Mouse (Mus musculus) ES-E14 (cell line): ENCODE measurements at regions not wholly inside any gene's neighbourhood (a gene's known extent, or its start where the extent isn't known, plus 50 kb on each side); places are given as distances from the start of the nearest gene placed in this dataset.

Experiments used
- DNase-seq: peaks from one replicate; pipeline ENCODE4 v3.0.0-alpha.2; 2013; ENCODE audit warnings: low read depth, low spot score
- H3K27ac ChIP-seq: 2 replicates; pipeline ENCODE4 v1.5.1; 2012; ENCODE audit warnings: low read depth, mild to moderate bottlenecking, low read length, moderate library complexity, mixed read lengths; ENCODE audit not compliant: poor library complexity, insufficient read depth, severe bottlenecking
- H3K36me3 ChIP-seq: 2 replicates; pipeline ENCODE4 v1.6.1; 2012; ENCODE audit warnings: mild to moderate bottlenecking, low read length, moderate library complexity, mixed read lengths; ENCODE audit not compliant: control insufficient read depth, poor library complexity, insufficient read depth, severe bottlenecking
- H3K4me1 ChIP-seq, 2 experiments: fragments of 150-350 bp in 1 of 2; sonication (generic) in 1 of 2; 2 replicates each; pipeline ENCODE4 v1.6.1; 2012; ENCODE audit warnings: low read length in 2 of 2, mild to moderate bottlenecking in 1 of 2, mixed read lengths in 1 of 2; ENCODE audit not compliant: control insufficient read depth in 2 of 2, insufficient read depth in 2 of 2, poor library complexity in 1 of 2
- H3K4me3 ChIP-seq, 2 experiments: fragments of 150-350 bp in 1 of 2; sonication (generic) in 1 of 2; 2 replicates each; pipeline ENCODE4 v1.5.1; 2012; ENCODE audit warnings: low read length in 2 of 2, low read depth in 1 of 2, mild to moderate bottlenecking in 1 of 2, mixed read lengths in 1 of 2; ENCODE audit not compliant: insufficient read depth in 1 of 2, poor library complexity in 1 of 2, severe bottlenecking in 1 of 2
- H3K9ac ChIP-seq: 2 replicates; pipeline ENCODE4 v1.6.1; 2012; ENCODE audit warnings: low read depth, mild to moderate bottlenecking, low read length, mixed read lengths; ENCODE audit not compliant: poor library complexity, insufficient read depth, severe bottlenecking
- H3K9me3 ChIP-seq: fragments of 150-350 bp; sonication (generic); 2 replicates; pipeline ENCODE4 v1.6.1; 2012; ENCODE audit warnings: low read depth, mild to moderate bottlenecking, low read length; ENCODE audit not compliant: control insufficient read depth, insufficient read depth
- CHD2 ChIP-seq: IDR thresholded peaks from 2 replicates; pipeline ENCODE4 v1.6.1; 2014; ENCODE audit warnings: mild to moderate bottlenecking, low read depth, low read length, inconsistent platforms
- HCFC1 ChIP-seq: IDR thresholded peaks from 2 replicates; pipeline ENCODE4 v1.6.1; 2012; ENCODE audit warnings: low read length, inconsistent platforms, borderline replicate concordance; ENCODE audit not compliant: insufficient read depth
- MAFK ChIP-seq: IDR thresholded peaks from 2 replicates; pipeline ENCODE4 v1.6.1; 2014; ENCODE audit warnings: mild to moderate bottlenecking, low read depth, low read length, inconsistent platforms; ENCODE audit not compliant: insufficient read depth
- ZC3H11A ChIP-seq: IDR thresholded peaks from 2 replicates; pipeline ENCODE4 v1.6.1; 2012; ENCODE audit warnings: low read depth, mild to moderate bottlenecking, inconsistent platforms, low read length, borderline replicate concordance
- ZNF384 ChIP-seq: IDR thresholded peaks from 2 replicates; pipeline ENCODE4 v1.6.1; 2012; ENCODE audit warnings: low read depth, low read length, inconsistent platforms
- in situ Hi-C, 2 experiments: fragments of 600-800 bp; cut with MboI; formaldehyde crosslinking; loops; one replicate each; pipeline ENCODE4 v1.15.1; 2025; ENCODE audit warnings: low sequenced_read_pairs in 2 of 2, inconsistent platforms in 1 of 2; ENCODE audit not compliant: unreplicated experiment in 2 of 2

GRCm38 (mm10) chr14:116586742-116587141, 338.4 kb upstream of the Gpc6 start:
- in situ Hi-C loops = no loop called here
- Histone ChIP-seq H3K9ac (no peak overlapping the region), H3K9me3 (no peaks in the 10 kb centered on the region), H3K36me3 (no peaks in the 10 kb centered on the region), H3K4me3 (no peak overlapping the region), H3K27ac (no peak overlapping the region), H3K4me1 (no peaks in the 10 kb centered on the region)
- no peak for DNase-seq
- TF ChIP-seq MAFK (no peak), HCFC1 (no peak), ZNF384 (no peak), ZC3H11A (no peak), CHD2 (no peak)

GRCm38 (mm10) chr14:116589529-116589928, 335.6 kb upstream of the Gpc6 start:
- Histone ChIP-seq H3K9ac (no peak overlapping the region), H3K4me3 (no peak overlapping the region), H3K36me3 (no peaks in the 10 kb centered on the region), H3K27ac (no peak overlapping the region), H3K4me1 (no peaks in the 10 kb centered on the region), H3K9me3 (no peaks in the 10 kb centered on the region)
- no peak for TF ChIP-seq MAFK
- no peak for TF ChIP-seq CHD2
- TF ChIP-seq ZC3H11A = no peak
- no peak for TF ChIP-seq ZNF384
- TF ChIP-seq HCFC1 = no peak
- DNase-seq = no peak
- in situ Hi-C loops = no loop called here

- Histone ChIP-seq H3K27ac (no peak overlapping the region), H3K4me3 (no peak overlapping the region), H3K36me3 (no peaks in the 10 kb centered on the region), H3K9ac (no peak overlapping the region), H3K4me1 (no peaks in the 10 kb centered on the region), H3K9me3 (no peaks in the 10 kb centered on the region)
- no peak for DNase-seq
- TF ChIP-seq MAFK (no peak), ZNF384 (no peak), CHD2 (no peak), ZC3H11A (no peak), HCFC1 (no peak)
- in situ Hi-C loops = no loop called here
Observed at GRCm38 (mm10) chr14:116590111-116590510, 335.0 kb upstream of the Gpc6 start.

- Histone ChIP-seq H3K9me3 (no peaks in the 10 kb centered on the region), H3K27ac (no peak overlapping the region), H3K4me1 (no peaks in the 10 kb centered on the region), H3K4me3 (no peak overlapping the region), H3K9ac (no peak overlapping the region), H3K36me3 (no peaks in the 10 kb centered on the region)
- in situ Hi-C loops = no loop called here
- TF ChIP-seq MAFK = no peak
- no peak for TF ChIP-seq CHD2
- no peak for TF ChIP-seq ZC3H11A
- no peak for TF ChIP-seq ZNF384
- no peak for TF ChIP-seq HCFC1
- DNase-seq = no peak
Observed at GRCm38 (mm10) chr14:116608130-116608529, 317.0 kb upstream of the Gpc6 start.

- no peak overlapping the region for H3K9ac ChIP-seq
- H3K9me3 ChIP-seq = no peaks in the 10 kb centered on the region
- DNase-seq = no peak
- in situ Hi-C loops = no loop called here
- TF ChIP-seq ZNF384 = no peak
- TF ChIP-seq MAFK = no peak
- no peak for TF ChIP-seq ZC3H11A
- TF ChIP-seq HCFC1 = no peak
- TF ChIP-seq CHD2 = no peak
- no peak overlapping the region for H3K27ac ChIP-seq
- H3K36me3 ChIP-seq = no peaks in the 10 kb centered on the region
- H3K4me1 ChIP-seq = no peaks in the 10 kb centered on the region
- H3K4me3 ChIP-seq = no peak overlapping the region
Observed at GRCm38 (mm10) chr14:116611210-116611609, 313.9 kb upstream of the Gpc6 start.
